Mouse (Mus musculus) CD4-positive, CD25-positive, alpha-beta regulatory T cell (primary cell): ENCODE results near the gene Tbc1d8b. TPM values are rescaled to one million over a fixed set of nuclear protein-coding genes. Genes with fewer than 3 reads are reported as not detected.

ENCODE experiments used
- polyA plus RNA-seq: library from polyadenylated mRNA; unstranded; fragments of 100-300 nt; shearing (Covaris generic); gene quantifications from one replicate; pipeline ENCODE4 v1.2.1, GENCODE M21; 2017

Gene Tbc1d8b
- polyA plus RNA-seq = 7.2 TPM

DNA sequence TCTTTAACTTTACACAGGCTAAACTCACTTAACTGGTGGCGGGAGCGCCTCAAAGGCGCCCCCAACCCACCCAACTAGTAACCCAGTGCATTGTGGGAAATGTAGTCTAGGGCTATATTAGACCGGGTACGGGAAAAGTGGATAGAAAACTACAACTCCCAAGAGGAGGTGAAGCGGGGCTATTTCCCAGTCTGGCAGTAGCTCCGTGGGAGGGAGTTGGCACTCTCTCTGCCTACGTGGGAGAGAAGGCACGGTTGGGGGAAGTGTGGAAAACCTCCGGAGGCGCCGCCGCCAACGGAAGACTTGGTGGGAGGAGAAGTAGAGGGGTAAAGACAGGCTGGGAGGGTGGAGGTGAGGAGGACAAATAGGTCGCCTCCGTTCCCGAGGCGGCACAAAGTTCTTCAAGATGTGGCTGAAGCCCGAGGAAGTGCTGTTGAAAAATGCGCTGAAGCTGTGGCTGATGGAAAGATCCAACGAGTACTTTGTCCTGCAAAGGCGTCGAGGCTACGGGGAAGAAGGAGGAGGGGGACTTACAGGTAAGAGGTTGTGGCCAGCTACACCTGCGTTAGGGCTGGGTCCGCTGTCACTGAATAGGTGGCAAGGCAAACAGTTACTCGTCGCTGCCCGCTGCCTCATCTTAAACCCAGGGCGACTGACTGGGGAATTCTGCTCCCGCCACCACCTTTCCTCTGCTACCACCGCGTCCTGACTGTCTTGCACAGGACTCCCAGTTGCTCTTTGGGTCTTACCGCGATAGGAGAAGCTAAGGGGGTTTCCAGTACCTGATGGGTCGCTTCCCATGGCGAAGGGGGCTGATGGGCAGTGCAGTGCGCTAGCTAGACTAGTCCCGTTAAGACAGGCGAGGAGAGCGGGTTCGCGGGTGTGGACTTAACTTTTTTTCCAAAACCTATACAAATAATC, at the start of gene Tbc1d8b:
Tbc1d8b (plus strand) TSS at position 222 of the 921 bp plus-strand sequence.

GRCm38 (mm10) chrX:139714381-139714780, 29.6 kb downstream of the Tbc1d8b start, which contains the start of gene Gm15013:
TSS of gene Gm15013 (minus strand) at chrX:139714481.

GRCm38 (mm10) chrX:139782278-139783044, 97.7 kb downstream of the Tbc1d8b start, which contains the start of gene Ripply1:
TSS of gene Ripply1 (minus strand) at chrX:139782353.

DNA sequence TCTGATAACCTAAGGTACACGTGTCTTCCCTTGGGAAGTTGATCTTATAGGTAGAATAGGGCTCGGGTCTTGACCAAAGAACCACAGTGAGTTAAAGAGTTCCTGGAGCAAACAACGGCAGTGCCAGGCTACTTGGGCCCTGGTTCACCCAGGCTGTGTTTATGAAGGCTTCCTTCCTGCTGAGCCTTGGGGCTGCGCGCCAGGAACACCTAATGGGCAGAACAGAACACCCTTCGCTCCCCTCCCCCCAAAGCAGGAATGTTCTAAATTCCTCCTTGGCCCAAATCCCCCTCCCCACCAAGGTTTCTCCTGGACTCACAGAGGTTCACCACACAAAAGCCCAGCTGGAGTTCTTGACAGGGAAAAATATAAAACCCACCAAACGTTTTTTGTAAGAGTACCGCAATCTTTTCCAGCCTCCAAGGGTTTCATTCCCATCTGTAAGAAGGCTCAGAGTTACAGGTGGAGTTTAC, 115.6 kb downstream of the Tbc1d8b start, which contains the start of gene Cldn2:
Cldn2 (plus strand) TSS at position 423 of the 473 bp plus-strand sequence.

Other genes starting within 250 kb of the Tbc1d8b start
- gene D330045A20Rik, start 204.6 kb upstream of the Tbc1d8b start, polyA plus RNA-seq = 0.17 TPM
- 3.9 TPM for gene Rnf128, start 121.7 kb upstream of the Tbc1d8b start, polyA plus RNA-seq
- gene Gm15013, start 29.5 kb downstream of the Tbc1d8b start, polyA plus RNA-seq = 0.49 TPM
- not detected for gene Ripply1, start 97.4 kb downstream of the Tbc1d8b start, polyA plus RNA-seq
- gene Cldn2, start 115.8 kb downstream of the Tbc1d8b start, polyA plus RNA-seq = 0.07 TPM
- 0.20 TPM for gene Morc4, start 186.7 kb downstream of the Tbc1d8b start, polyA plus RNA-seq